Mouse (Mus musculus): ENCODE data around the gene Alkbh1. TPM values are rescaled to one million over a fixed set of nuclear protein-coding genes. Genes with fewer than 3 reads are reported as not detected.

The Alkbh1 gene
- total and polyA plus RNA-seq, 3 experiments, result 26.8 to 39.1 (median 37.3) TPM

- dilution Hi-C loops (cut with MboI; ENCODE audit: extremely low pct_ligation_motif_present, extremely low pct_unique_long_range_greater_than_20kb, low sequenced_read_pairs) (no loop called here), in situ Hi-C loops (cut with MboI; ENCODE audit: low pct_ligation_motif_present, low pct_unique_long_range_greater_than_20kb, low sequenced_read_pairs) (no loop called here)
- DNase-seq (ENCODE audit: extremely low read depth), result no peak
- Histone ChIP-seq H3K9ac (ENCODE audit: insufficient read depth, low read depth) (no peak overlapping the region), H3K4me2 (ENCODE audit: insufficient read depth, low read depth, poor library complexity, severe bottlenecking) (no peak overlapping the region), H3K9me3 (replicated peaks; ENCODE audit: low read length) (peaks cover 5% of the 10 kb centered on the region), H3K4me1 (ENCODE audit: control insufficient read depth in 1 of 2, insufficient read depth in 2 of 2) (peaks cover 4 to 40% of the 10 kb centered on the region in 2 experiments; a peak in 3 of 4 replicates), H3K79me2 (replicated peaks; ENCODE audit: control insufficient read depth, extremely low read depth, insufficient read depth, poor library complexity, severe bottlenecking) (no peaks in the 10 kb centered on the region), H3K27me3 (replicated peaks) (no peaks in the 10 kb centered on the region), H3K27ac (ENCODE audit: insufficient read depth, low read depth) (no peak overlapping the region), H3K36me3 (replicated peaks in 1 of 2; ENCODE audit: control insufficient read depth in 1 of 2, insufficient read depth in 1 of 2, low read length in 1 of 2) (peaks cover 28 to 56% of the 10 kb centered on the region in 2 experiments), H3K4me3 (replicated peaks in 1 of 3; ENCODE audit: low read depth in 2 of 3, low read length in 2 of 3, poor library complexity in 1 of 3) (no peak overlapping the region)
- no peak for TF ChIP-seq JUND (conservative IDR thresholded peaks at IDR 0.05; ENCODE audit: low read depth, low read length)
- TF ChIP-seq ZKSCAN1 (IDR thresholded peaks at IDR 0.05; ENCODE audit: borderline replicate concordance, low read depth, low read length), result no peak
- TF ChIP-seq SIN3A (IDR thresholded peaks at IDR 0.05; ENCODE audit: low read length), result no peak
- TF ChIP-seq MEF2A (IDR thresholded peaks at IDR 0.05; ENCODE audit: borderline replicate concordance, low read depth, low read length), result no peak
- TF ChIP-seq POLR2AphosphoS2 (IDR thresholded peaks at IDR 0.05; ENCODE audit: low read depth, low read length), result no peak
- TF ChIP-seq E2F4 (IDR thresholded peaks at IDR 0.05; ENCODE audit: insufficient replicate concordance, low read depth, low read length), result no peak
- TF ChIP-seq ETS1 (conservative IDR thresholded peaks at IDR 0.05; ENCODE audit: low read depth, low read length), result no peak
- no peak for TF ChIP-seq JUN (IDR thresholded peaks at IDR 0.05; ENCODE audit: insufficient read depth, low read depth, low read length)
- no peak for TF ChIP-seq CHD1 (IDR thresholded peaks at IDR 0.05; ENCODE audit: low read depth, low read length)
- no peak for TF ChIP-seq HCFC1 (IDR thresholded peaks at IDR 0.05; ENCODE audit: low read depth, low read length)
- TF ChIP-seq ZMIZ1 (IDR thresholded peaks at IDR 0.05; ENCODE audit: low read depth, low read length), result no peak
- no peak for TF ChIP-seq CTCF (conservative IDR thresholded peaks at IDR 0.05 in 1 of 2, IDR thresholded peaks at IDR 0.05 in 1 of 2; ENCODE audit: low read depth in 2 of 2, low read length in 2 of 2)
- no peak for TF ChIP-seq BHLHE40 (IDR thresholded peaks at IDR 0.05; ENCODE audit: low read depth, low read length)
Observed at GRCm38 (mm10) chr12:87421708-87422507, 21.9 kb downstream of the Alkbh1 start.

- dilution Hi-C loops (cut with MboI; ENCODE audit: extremely low pct_ligation_motif_present, extremely low pct_unique_long_range_greater_than_20kb, low sequenced_read_pairs) (no loop called here), in situ Hi-C loops (cut with MboI; ENCODE audit: low pct_ligation_motif_present, low pct_unique_long_range_greater_than_20kb, low sequenced_read_pairs) (no loop called here)
- H3K36me3 ChIP-seq (replicated peaks in 1 of 2; ENCODE audit: control insufficient read depth in 1 of 2, insufficient read depth in 1 of 2, low read length in 1 of 2), result peaks cover 15 to 39% of the 10 kb centered on the region in 2 experiments
- peaks cover 4 to 23% of the 10 kb centered on the region in 2 experiments; a peak in 3 of 4 replicates for H3K4me1 ChIP-seq (ENCODE audit: control insufficient read depth in 1 of 2, insufficient read depth in 2 of 2)
- no peaks in the 10 kb centered on the region for H3K27me3 ChIP-seq (replicated peaks)
- H3K9me3 ChIP-seq (replicated peaks; ENCODE audit: low read length), result peaks cover 5% of the 10 kb centered on the region
- no peak overlapping the region for H3K27ac ChIP-seq (ENCODE audit: insufficient read depth, low read depth)
- H3K9ac ChIP-seq (ENCODE audit: insufficient read depth, low read depth), result no peak overlapping the region
- no peaks in the 10 kb centered on the region for H3K79me2 ChIP-seq (replicated peaks; ENCODE audit: control insufficient read depth, extremely low read depth, insufficient read depth, poor library complexity, severe bottlenecking)
- TF ChIP-seq HCFC1 (IDR thresholded peaks at IDR 0.05; ENCODE audit: low read depth, low read length) (no peak), MYC (IDR thresholded peaks at IDR 0.05; ENCODE audit: low read depth, low read length) (no peak), RCOR1 (conservative IDR thresholded peaks at IDR 0.05; ENCODE audit: low read depth, low read length) (no peak), RAD21 (IDR thresholded peaks at IDR 0.05; ENCODE audit: low read depth, low read length) (no peak), NRF1 (IDR thresholded peaks at IDR 0.05; ENCODE audit: low read depth, low read length) (no peak), JUND (conservative IDR thresholded peaks at IDR 0.05; ENCODE audit: low read depth, low read length) (no peak), SIN3A (IDR thresholded peaks at IDR 0.05; ENCODE audit: low read length) (no peak), E2F4 (IDR thresholded peaks at IDR 0.05; ENCODE audit: insufficient replicate concordance, low read depth, low read length) (no peak), ETS1 (conservative IDR thresholded peaks at IDR 0.05; ENCODE audit: low read depth, low read length) (no peak), USF1 (IDR thresholded peaks at IDR 0.05; ENCODE audit: low read depth, low read length) (no peak), USF2 (conservative IDR thresholded peaks at IDR 0.05; ENCODE audit: low read depth, low read length) (no peak)
- DNase-seq (ENCODE audit: extremely low read depth), result no peak
- no peak overlapping the region for H3K4me3 ChIP-seq (replicated peaks in 1 of 3; ENCODE audit: low read depth in 2 of 3, low read length in 2 of 3, poor library complexity in 1 of 3)
- no peak overlapping the region for H3K4me2 ChIP-seq (ENCODE audit: insufficient read depth, low read depth, poor library complexity, severe bottlenecking)
Observed at GRCm38 (mm10) chr12:87419974-87420485, 23.8 kb downstream of the Alkbh1 start.
